Mouse (Mus musculus): ENCODE results near the gene 4930415O20Rik. TPM values are rescaled to one million over a fixed set of nuclear protein-coding genes. Genes with fewer than 3 reads are reported as not detected.
A peak's percentile ranks its signal among the peaks of the same experiment; 100 is the strongest.

4930415O20Rik gene
- polyA plus RNA-seq (2012; fragmentation: generic; extraction: Trizol) = 0.09 TPM
- long read RNA-seq, experiment 1 = 0 reads
- long read RNA-seq, experiment 2 = 0 reads

DNA sequence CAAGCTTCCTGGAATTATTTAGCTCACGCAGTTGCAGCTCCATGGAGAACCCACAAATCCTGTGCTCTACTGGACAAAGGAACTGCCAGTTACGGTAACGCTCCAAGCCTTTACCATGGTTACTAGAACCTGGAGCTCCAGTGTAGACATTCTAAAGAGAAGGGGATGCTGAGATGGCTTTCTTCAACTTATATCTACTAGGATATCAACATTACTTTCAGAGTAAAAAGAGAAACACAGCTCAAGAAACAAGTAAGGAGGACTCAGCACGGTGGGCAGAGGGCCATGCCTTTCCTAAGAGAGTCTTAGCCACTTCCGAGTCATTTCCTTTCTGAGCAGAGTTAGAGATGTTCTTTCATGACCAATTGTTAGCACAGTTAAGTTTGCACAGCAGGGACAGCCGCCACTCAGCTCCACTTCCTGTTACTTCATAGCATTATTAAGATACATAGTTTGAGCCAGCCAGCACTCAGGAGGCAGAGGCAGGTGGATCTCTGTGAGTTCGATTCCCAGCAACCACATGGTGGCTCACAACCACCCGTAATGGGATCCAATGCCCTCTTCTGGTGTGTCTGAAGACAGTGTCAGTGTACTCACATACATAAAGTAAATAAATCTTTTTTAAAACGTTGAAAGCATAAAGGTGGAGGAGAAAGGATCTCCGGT, at the start of gene 4930415O20Rik, which contains the start of gene Ccnt1:
4930415O20Rik (plus strand) TSS at position 132 of the 666 bp plus-strand sequence.
Ccnt1 (minus strand) TSS at position 51 of the 666 bp plus-strand sequence.
- H3ac ChIP-seq (ENCODE audit: control insufficient read depth, insufficient read length, low read depth) = no peak within 1 kb of the TSS
- peaks cover 39% of the 10 kb centered on the region for H3K79me2 ChIP-seq (ENCODE audit: control insufficient read depth, insufficient read depth)
- H3K36me3 ChIP-seq (ENCODE audit: control insufficient read depth, insufficient read depth) = peaks cover 4% of the 10 kb centered on the region
- H3K4me3 ChIP-seq (ENCODE audit: insufficient read depth, poor library complexity, severe bottlenecking) = no peak within 1 kb of the TSS
- no peaks in the 10 kb centered on the region for H3K27me3 ChIP-seq (ENCODE audit: control insufficient read depth, insufficient read depth, insufficient read length)
- TF ChIP-seq MYOD1 (IDR thresholded peaks at IDR 0.05; ENCODE audit: control insufficient read depth, insufficient read length, low read depth) = no peak
- TF ChIP-seq FOSL1 (IDR thresholded peaks at IDR 0.05; ENCODE audit: insufficient read depth, low read length, poor library complexity, severe bottlenecking) = no peak
- TF ChIP-seq MAX (IDR thresholded peaks at IDR 0.05) = no peak
- no peak for TF ChIP-seq USF1 (IDR thresholded peaks at IDR 0.05; ENCODE audit: low read depth)
- no peak for TF ChIP-seq MYOG (IDR thresholded peaks at IDR 0.05; ENCODE audit: control insufficient read depth, extremely low read depth, insufficient read length)
- TF ChIP-seq CTCF (IDR thresholded peaks at IDR 0.05; ENCODE audit: control insufficient read depth, insufficient read depth, insufficient read length) = no peak
- peaks cover 29% of the 10 kb centered on the region for H3K79me3 ChIP-seq (ENCODE audit: low read depth)

- H3ac ChIP-seq (ENCODE audit: control insufficient read depth, insufficient read length, low read depth) = no peak overlapping the region
- peaks cover 64% of the 10 kb centered on the region for H3K79me3 ChIP-seq (ENCODE audit: low read depth)
- peaks cover 94% of the 10 kb centered on the region for H3K36me3 ChIP-seq (ENCODE audit: control insufficient read depth, insufficient read depth)
- TF ChIP-seq MYOD1 (IDR thresholded peaks at IDR 0.05; ENCODE audit: control insufficient read depth, insufficient read length, low read depth) (peak; percentile 55), CEBPB (IDR thresholded peaks at IDR 0.05; ENCODE audit: low read depth) (peak; percentile 26), FOSL1 (IDR thresholded peaks at IDR 0.05; ENCODE audit: insufficient read depth, low read length, poor library complexity, severe bottlenecking) (no peak), MAX (IDR thresholded peaks at IDR 0.05) (peak; percentile 9)
- no peak overlapping the region for H3K4me3 ChIP-seq (ENCODE audit: insufficient read depth, poor library complexity, severe bottlenecking)
- no peaks in the 10 kb centered on the region for H3K27me3 ChIP-seq (ENCODE audit: control insufficient read depth, insufficient read depth, insufficient read length)
- peaks cover 76% of the 10 kb centered on the region for H3K79me2 ChIP-seq (ENCODE audit: control insufficient read depth, insufficient read depth)
Measured at GRCm38 (mm10) chr15:98521245-98521644, 49.6 kb upstream of the 4930415O20Rik start.

GRCm38 (mm10) chr15:98526057-98526456, 44.7 kb upstream of the 4930415O20Rik start:
- peaks cover 98% of the 10 kb centered on the region for H3K36me3 ChIP-seq (ENCODE audit: control insufficient read depth, insufficient read depth)
- no peaks in the 10 kb centered on the region for H3K27me3 ChIP-seq (ENCODE audit: control insufficient read depth, insufficient read depth, insufficient read length)
- H3K79me2 ChIP-seq (ENCODE audit: control insufficient read depth, insufficient read depth) = peaks cover 99% of the 10 kb centered on the region
- no peak overlapping the region for H3K4me3 ChIP-seq (ENCODE audit: insufficient read depth, poor library complexity, severe bottlenecking)
- peak overlapping the region; percentile 40 for H3ac ChIP-seq (ENCODE audit: control insufficient read depth, insufficient read length, low read depth)
- TF ChIP-seq MYOD1 (IDR thresholded peaks at IDR 0.05; ENCODE audit: control insufficient read depth, insufficient read length, low read depth) = peak; percentile 74
- TF ChIP-seq MAX (IDR thresholded peaks at IDR 0.05) = no peak
- peaks cover 85% of the 10 kb centered on the region for H3K79me3 ChIP-seq (ENCODE audit: low read depth)

DNA sequence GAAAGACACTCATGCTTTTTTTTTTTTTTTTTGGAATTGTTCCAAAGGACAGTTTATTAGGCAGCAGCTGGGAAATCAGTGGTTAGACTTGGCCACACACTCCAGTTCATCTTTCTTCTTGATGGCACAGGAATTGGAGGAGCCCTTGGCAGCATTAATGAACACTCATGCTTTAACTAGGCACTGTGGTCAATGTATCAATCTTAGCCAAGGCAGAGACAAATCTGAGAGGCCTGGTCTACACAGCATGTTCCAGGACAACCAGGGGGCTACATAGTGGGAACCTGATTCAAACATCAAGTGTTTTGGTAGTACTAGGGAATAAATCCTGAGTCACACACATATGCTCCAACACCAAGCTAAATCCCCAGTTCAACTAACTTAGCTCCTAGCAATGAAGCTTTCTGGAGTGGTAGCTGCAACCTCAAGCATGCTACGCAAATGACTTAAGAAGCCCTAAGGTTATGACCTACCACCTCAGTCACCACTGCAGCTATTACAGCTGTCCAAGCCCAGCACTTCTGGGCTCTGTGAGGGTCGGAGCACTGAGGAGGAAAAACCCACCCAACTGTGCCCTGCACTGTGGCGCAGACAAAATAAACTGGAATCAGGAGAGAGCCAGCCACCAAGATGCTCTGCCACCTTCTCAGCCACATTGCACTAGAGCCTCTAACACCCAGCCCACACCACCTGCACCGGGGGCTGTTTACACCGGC, 43.6 kb upstream of the 4930415O20Rik start:
- peaks cover 100% of the 10 kb centered on the region for H3K36me3 ChIP-seq (ENCODE audit: control insufficient read depth, insufficient read depth)

DNA sequence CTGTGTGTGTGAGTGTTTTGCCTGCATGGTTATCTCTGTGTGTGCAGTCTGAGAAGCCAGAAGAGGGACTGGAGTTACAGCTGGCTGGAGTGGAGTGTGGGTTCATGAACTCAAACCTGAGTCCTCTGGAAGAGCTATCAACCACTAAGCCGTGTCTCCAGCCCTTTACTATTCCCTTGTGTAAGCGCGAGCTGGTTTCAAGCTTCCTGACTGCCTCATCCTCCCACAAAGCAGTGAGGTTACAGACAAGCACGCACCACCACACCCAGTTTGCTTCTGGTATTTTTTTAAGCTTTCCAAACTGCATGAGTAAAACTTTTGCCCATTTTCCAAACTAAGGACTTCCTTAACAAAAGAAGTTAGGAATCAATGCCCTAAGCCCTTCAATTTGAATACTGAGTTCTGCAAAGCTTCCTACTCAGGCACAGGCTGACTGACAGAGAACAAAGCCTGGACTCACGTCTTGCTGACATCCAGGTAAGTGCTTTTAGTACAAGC, 42.7 kb upstream of the 4930415O20Rik start:
- TF ChIP-seq MAX (IDR thresholded peaks at IDR 0.05) (peak; percentile 41), CEBPB (IDR thresholded peaks at IDR 0.05; ENCODE audit: low read depth) (peak; percentile 49), MYOD1 (IDR thresholded peaks at IDR 0.05; ENCODE audit: control insufficient read depth, insufficient read length, low read depth) (peak; percentile 23), CTCF (IDR thresholded peaks at IDR 0.05; ENCODE audit: control insufficient read depth, insufficient read depth, insufficient read length) (no peak), MYOG (IDR thresholded peaks at IDR 0.05; ENCODE audit: control insufficient read depth, extremely low read depth, insufficient read length) (no peak), FOSL1 (IDR thresholded peaks at IDR 0.05; ENCODE audit: insufficient read depth, low read length, poor library complexity, severe bottlenecking) (no peak), USF1 (IDR thresholded peaks at IDR 0.05; ENCODE audit: low read depth) (no peak)
- Histone ChIP-seq H3ac (ENCODE audit: control insufficient read depth, insufficient read length, low read depth) (peak overlapping the region; percentile 60), H3K4me3 (ENCODE audit: insufficient read depth, poor library complexity, severe bottlenecking) (no peak overlapping the region), H3K79me3 (ENCODE audit: low read depth) (peaks cover 89% of the 10 kb centered on the region), H3K79me2 (ENCODE audit: control insufficient read depth, insufficient read depth) (peaks cover 99% of the 10 kb centered on the region), H3K27me3 (ENCODE audit: control insufficient read depth, insufficient read depth, insufficient read length) (no peaks in the 10 kb centered on the region), H3K36me3 (ENCODE audit: control insufficient read depth, insufficient read depth) (peaks cover 99% of the 10 kb centered on the region)

More for the DNA sequence above, 43.6 kb upstream of the 4930415O20Rik start:
- H3K27me3 ChIP-seq (ENCODE audit: control insufficient read depth, insufficient read depth, insufficient read length) = no peaks in the 10 kb centered on the region
- TF ChIP-seq MAX (IDR thresholded peaks at IDR 0.05) (peak; percentile 48), USF1 (IDR thresholded peaks at IDR 0.05; ENCODE audit: low read depth) (no peak), CEBPB (IDR thresholded peaks at IDR 0.05; ENCODE audit: low read depth) (no peak), MYOD1 (IDR thresholded peaks at IDR 0.05; ENCODE audit: control insufficient read depth, insufficient read length, low read depth) (peak; percentile 88), FOSL1 (IDR thresholded peaks at IDR 0.05; ENCODE audit: insufficient read depth, low read length, poor library complexity, severe bottlenecking) (peak; percentile 31)
- peak overlapping the region; percentile 55 for H3ac ChIP-seq (ENCODE audit: control insufficient read depth, insufficient read length, low read depth)
- peaks cover 87% of the 10 kb centered on the region for H3K79me3 ChIP-seq (ENCODE audit: low read depth)
- peaks cover 99% of the 10 kb centered on the region for H3K79me2 ChIP-seq (ENCODE audit: control insufficient read depth, insufficient read depth)
- H3K4me3 ChIP-seq (ENCODE audit: insufficient read depth, poor library complexity, severe bottlenecking) = no peak overlapping the region

All from C2C12 (cell line).